Mouse (Mus musculus) embryonic facial prominence, embryonic 14.5 days (tissue): ENCODE measurements around the gene Becn1. TPM values are rescaled to one million over a fixed set of nuclear protein-coding genes. Genes with fewer than 3 reads are reported as not detected.

ENCODE experiments used
- ATAC-seq: fragments of 200-750 bp; cut with Nextera tagmentation; 2 replicates; pipeline ENCODE4 v1.8.0; 2017; ENCODE audit warnings: low read depth, moderate number of reproducible peaks, moderate TSS enrichment
- DNase-seq: peaks from one replicate; pipeline ENCODE4 v3.0.0-alpha.2; 2015; ENCODE audit warnings: low spot score
- H3K27ac ChIP-seq: fragments of 300-500 bp; sonication (generic); replicated peaks from 2 replicates; pipeline ENCODE4 v1.5.1; 2014; ENCODE audit warnings: low read depth, mild to moderate bottlenecking, low read length, moderate library complexity
- H3K27me3 ChIP-seq: fragments of 300-500 bp; sonication (generic); replicated peaks from 2 replicates; pipeline ENCODE4 v1.6.1; 2014; ENCODE audit warnings: low read length; ENCODE audit not compliant: control insufficient read depth, insufficient read depth
- H3K36me3 ChIP-seq: fragments of 300-500 bp; sonication (generic); 2 replicates; pipeline ENCODE4 v1.6.1; 2014; ENCODE audit warnings: low read length, mixed read lengths; ENCODE audit not compliant: control insufficient read depth, insufficient read depth
- H3K4me1 ChIP-seq: fragments of 300-500 bp; sonication (generic); 2 replicates; pipeline ENCODE4 v1.6.1; 2014; ENCODE audit warnings: antibody characterized with exemption, low read length; ENCODE audit not compliant: control insufficient read depth, insufficient read depth
- H3K4me2 ChIP-seq: fragments of 300-500 bp; sonication (generic); 2 replicates; pipeline ENCODE4 v1.6.1; 2014; ENCODE audit warnings: low read depth, mild to moderate bottlenecking, low read length, moderate library complexity, mixed read lengths
- H3K4me3 ChIP-seq: fragments of 300-500 bp; sonication (generic); 2 replicates; pipeline ENCODE4 v1.5.1; 2014; ENCODE audit warnings: low read depth, mild to moderate bottlenecking, low read length
- H3K9ac ChIP-seq: fragments of 300-500 bp; sonication (generic); 2 replicates; pipeline ENCODE4 v1.6.1; 2014; ENCODE audit warnings: low read depth, mild to moderate bottlenecking, low read length, moderate library complexity, mixed read lengths
- H3K9me3 ChIP-seq: fragments of 300-500 bp; sonication (generic); 2 replicates; pipeline ENCODE4 v1.6.1; 2016; ENCODE audit warnings: low read length; ENCODE audit not compliant: control insufficient read depth
- WGBS: fragments of 180-500 bp; shearing (Covaris S2); extraction: QIAGEN DNeasy Blood & Tissue Kit; methylation state at CpG from one replicate; pipeline ENCODE4 v1.1.7; 2014; 5-methylcytosine and 5-hydroxymethylcytosine counted together
- polyA plus RNA-seq: library from polyadenylated mRNA; unstranded; fragments of >200 nt; fragmentation: Nextera tagmentation; extraction: Ambion mirVana; gene quantifications from 2 replicates; pipeline ENCODE4 v1.2.1, GENCODE M21; 2014

Becn1 gene
- polyA plus RNA-seq, 1 experiment from 2014 or later: 134 TPM

DNA sequence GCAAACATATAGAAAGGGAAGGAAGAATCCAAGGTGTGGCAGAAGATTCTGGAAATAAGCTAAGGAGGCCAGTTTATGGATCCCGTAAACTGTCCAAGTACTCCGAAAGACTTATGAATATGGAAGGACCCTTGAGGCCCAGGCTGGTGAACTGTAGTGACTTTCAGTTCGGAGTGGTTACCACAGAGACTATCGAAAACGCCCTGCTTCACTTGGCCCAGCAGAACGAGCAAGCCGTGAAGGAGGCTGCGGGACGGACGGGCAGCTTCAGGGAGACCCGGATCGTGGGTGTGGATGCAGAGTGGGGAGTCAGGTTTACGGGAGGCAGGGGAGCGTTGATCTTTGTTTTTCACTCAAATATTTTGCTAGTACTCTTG lies 22.9 kb downstream of the Becn1 start:
- H3K4me3 ChIP-seq: peak overlapping the region; percentile 85
- H3K4me2 ChIP-seq: peak overlapping the region; percentile 93
- H3K9me3 ChIP-seq: no peaks in the 10 kb centered on the region
- 63% methylated on average over 14 of the region's 14 CpGs for WGBS
- DNase-seq (no peak), ATAC-seq (no peak)
- peaks cover 14% of the 10 kb centered on the region for H3K4me1 ChIP-seq
- H3K27me3 ChIP-seq: peaks cover 5% of the 10 kb centered on the region; the same call in 1 of the 2 replicates
- no peak overlapping the region for H3K9ac ChIP-seq
- no peak overlapping the region for H3K27ac ChIP-seq
- peaks cover 6% of the 10 kb centered on the region; the same call in 1 of the 2 replicates for H3K36me3 ChIP-seq

GRCm38 (mm10) chr11:101278223-101279192 lies 23.6 kb downstream of the Becn1 start, which contains the start of the genes Cntd1 and Coa3:
TSS of gene Cntd1 (plus strand) at chr11:101279012.
TSS of gene Coa3 (minus strand) at chr11:101279114.
- peak within 1 kb of the TSS; percentile 85 for H3K4me3 ChIP-seq
- H3K4me2 ChIP-seq: peak within 1 kb of the TSS; percentile 93
- H3K9ac ChIP-seq: peak within 1 kb of the TSS; percentile 80
- DNase-seq (peak; percentile 98), ATAC-seq (peak; percentile 98)
- peaks cover 14% of the 10 kb centered on the region for H3K4me1 ChIP-seq
- WGBS: 10% methylated on average over 45 of the region's 45 CpGs
- H3K36me3 ChIP-seq: peaks cover 6% of the 10 kb centered on the region; the same call in 1 of the 2 replicates
- peak within 1 kb of the TSS; percentile 45 for H3K27ac ChIP-seq
- no peaks in the 10 kb centered on the region for H3K9me3 ChIP-seq
- peaks cover 5% of the 10 kb centered on the region; the same call in 1 of the 2 replicates for H3K27me3 ChIP-seq

DNA sequence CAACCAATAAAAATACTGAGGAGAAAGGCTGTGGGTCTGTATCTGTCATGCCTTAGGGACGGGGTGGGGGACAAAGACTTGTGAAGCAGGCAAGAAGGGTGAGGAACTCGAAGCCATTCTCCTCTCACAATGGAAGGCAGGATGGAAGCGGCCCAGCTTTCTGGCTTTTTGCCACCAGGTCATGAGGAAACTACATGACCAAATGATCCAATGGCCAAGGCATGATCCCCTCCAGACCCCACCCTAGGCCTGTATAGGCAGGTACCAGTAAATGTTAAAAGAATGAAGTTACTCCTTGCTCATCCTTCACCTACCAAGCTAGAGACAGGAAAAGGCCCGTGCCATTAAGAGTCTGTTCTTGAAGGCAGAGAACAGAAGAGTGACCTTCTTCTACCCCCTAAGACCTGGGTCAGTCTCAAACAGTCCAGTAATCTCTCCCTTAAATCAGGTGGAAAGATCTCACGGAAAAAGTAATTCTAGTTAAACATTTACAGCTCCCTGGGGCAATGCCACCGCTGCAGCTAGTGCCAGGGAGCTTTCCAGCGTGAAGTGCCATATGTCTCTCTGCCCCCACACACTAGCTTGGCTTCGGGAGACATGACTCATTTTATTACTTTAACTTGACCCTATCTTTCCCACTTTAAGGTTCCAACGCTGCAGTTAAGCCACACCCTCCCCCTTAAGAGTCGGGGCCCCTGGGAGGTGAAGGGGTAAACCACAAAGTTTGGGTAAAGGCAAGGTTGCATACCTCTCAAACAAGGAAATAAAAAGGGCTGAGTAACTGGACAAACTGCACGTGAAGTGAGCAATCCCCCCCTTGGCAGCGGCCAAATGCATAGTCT lies 24.5 kb downstream of the Becn1 start:
- H3K9ac ChIP-seq: peak overlapping the region; percentile 80
- 70% methylated on average over 12 of the region's 12 CpGs for WGBS
- no peaks in the 10 kb centered on the region for H3K9me3 ChIP-seq
- peaks cover 14% of the 10 kb centered on the region for H3K4me1 ChIP-seq
- no peak overlapping the region for H3K27ac ChIP-seq
- H3K4me3 ChIP-seq: peak overlapping the region; percentile 85
- H3K27me3 ChIP-seq: peaks cover 5% of the 10 kb centered on the region; the same call in 1 of the 2 replicates
- H3K4me2 ChIP-seq: peak overlapping the region; percentile 93
- peaks cover 6% of the 10 kb centered on the region; the same call in 1 of the 2 replicates for H3K36me3 ChIP-seq
- no peak for ATAC-seq
- no peak for DNase-seq

- peaks cover 14% of the 10 kb centered on the region for H3K4me1 ChIP-seq
- H3K4me3 ChIP-seq: no peak overlapping the region
- 0 out of 2 replicates have a peak overlapping the region, but pooled peaks have one; percentile 3 for H3K9ac ChIP-seq
- DNase-seq: no peak
- peaks cover 6% of the 10 kb centered on the region; the same call in 1 of the 2 replicates for H3K36me3 ChIP-seq
- no peak overlapping the region for H3K27ac ChIP-seq
- peaks cover 5% of the 10 kb centered on the region; the same call in 1 of the 2 replicates for H3K27me3 ChIP-seq
- H3K4me2 ChIP-seq: no peak overlapping the region
- 26% methylated on average over 20 of the region's 27 CpGs for WGBS
- H3K9me3 ChIP-seq: no peaks in the 10 kb centered on the region
- no peak for ATAC-seq
Measured at GRCm38 (mm10) chr11:101276319-101277070, 25.6 kb downstream of the Becn1 start.

- no peak overlapping the region for H3K4me2 ChIP-seq
- DNase-seq (no peak), ATAC-seq (no peak)
- H3K36me3 ChIP-seq: peaks cover 6% of the 10 kb centered on the region; the same call in 1 of the 2 replicates
- no peak overlapping the region for H3K27ac ChIP-seq
- H3K4me1 ChIP-seq: peaks cover 14% of the 10 kb centered on the region
- no peak overlapping the region for H3K9ac ChIP-seq
- no peak overlapping the region for H3K4me3 ChIP-seq
- no peaks in the 10 kb centered on the region for H3K9me3 ChIP-seq
- peaks cover 5% of the 10 kb centered on the region; the same call in 1 of the 2 replicates for H3K27me3 ChIP-seq
- WGBS: 76% methylated on average over 4 of the region's 4 CpGs
Measured at GRCm38 (mm10) chr11:101275309-101275708, 26.8 kb downstream of the Becn1 start.

DNA sequence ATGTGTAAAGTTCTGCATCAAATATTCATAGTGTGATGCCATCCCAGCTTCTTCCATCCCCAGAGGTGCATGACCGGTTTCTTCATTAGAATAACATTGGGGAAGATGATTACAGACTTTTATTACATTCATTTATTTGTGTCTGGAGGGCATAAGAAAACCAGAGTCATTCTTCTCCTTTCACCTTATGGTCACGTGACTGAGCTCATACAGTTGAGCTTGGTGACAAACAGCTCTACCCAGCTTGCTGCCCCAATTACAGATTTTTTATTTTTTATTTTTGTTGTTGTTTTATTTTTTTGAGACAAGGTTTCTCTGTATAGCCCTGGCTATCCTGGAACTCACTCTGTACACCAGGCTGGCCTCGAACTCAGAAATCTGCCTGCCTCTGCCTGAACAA lies 29.6 kb downstream of the Becn1 start:
- WGBS: 85% methylated on average over 3 of the region's 3 CpGs
- no peak for DNase-seq
- Histone ChIP-seq H3K4me1 (peaks cover 7% of the 10 kb centered on the region), H3K4me2 (no peak overlapping the region), H3K9ac (no peak overlapping the region), H3K27ac (no peak overlapping the region), H3K9me3 (no peaks in the 10 kb centered on the region), H3K27me3 (0 out of 2 replicates have a peak, but pooled peaks cover 9% of the 10 kb centered on the region), H3K4me3 (no peak overlapping the region), H3K36me3 (peaks cover 6% of the 10 kb centered on the region; the same call in 1 of the 2 replicates)
- no peak for ATAC-seq

GRCm38 (mm10) chr11:101269577-101270116 lies 32.4 kb downstream of the Becn1 start:
- no peaks in the 10 kb centered on the region for H3K36me3 ChIP-seq
- 31% methylated on average over 10 of the region's 10 CpGs for WGBS
- no peak overlapping the region for H3K27ac ChIP-seq
- H3K4me1 ChIP-seq: peaks cover 7% of the 10 kb centered on the region
- H3K27me3 ChIP-seq: peaks cover 20% of the 10 kb centered on the region
- no peak for ATAC-seq
- no peak overlapping the region for H3K9ac ChIP-seq
- no peak overlapping the region for H3K4me2 ChIP-seq
- DNase-seq: no peak
- H3K9me3 ChIP-seq: no peaks in the 10 kb centered on the region
- H3K4me3 ChIP-seq: no peak overlapping the region
